Comparison of ENCODE assay signal across 8 mouse cellular contexts in genomic region chr3:95349491-95349890, GRCm38 (mm10). TPM values are rescaled to one million over a fixed set of nuclear protein-coding genes. Genes with fewer than 3 reads are reported as not detected.
DNase-seq lines count a peak whose midpoint lies in the region; ATAC-seq and TF ChIP-seq lines count a peak whose summit lies in the region.

No protein-coding gene starts in this region.

- H3K4me1 ChIP-seq in forebrain, postnatal 0 days (ENCODE audit: insufficient read depth): no peaks in the 10 kb centered on the region
- no peaks in the 10 kb centered on the region for H3K4me1 ChIP-seq in forebrain, embryonic 10.5 days
- no peaks in the 10 kb centered on the region for H3K4me1 ChIP-seq in midbrain, postnatal 0 days (ENCODE audit: insufficient read depth, low read length)
- H3K4me1 ChIP-seq in midbrain, embryonic 13.5 days (replicated peaks): no peaks in the 10 kb centered on the region

- ATAC-seq in forebrain, postnatal 0 days: peak; percentile 38; the same call in 1 of the 2 replicates
- no peak for ATAC-seq in midbrain, postnatal 0 days (ENCODE audit: low FRiP score)
- no peak for ATAC-seq in midbrain, embryonic 13.5 days

- no peak overlapping the region for H3K4me2 ChIP-seq in forebrain, postnatal 0 days (ENCODE audit: low read depth)
- H3K4me2 ChIP-seq in midbrain, postnatal 0 days (ENCODE audit: low read depth, low read length, poor library complexity, severe bottlenecking): no peak overlapping the region
- H3K4me2 ChIP-seq in midbrain, embryonic 13.5 days (replicated peaks): no peak overlapping the region

- TF ChIP-seq CTCF in forebrain, postnatal 0 days (IDR thresholded peaks at IDR 0.05; ENCODE audit: low read depth): peak; percentile 73
- peak; percentile 74 for TF ChIP-seq CTCF in midbrain, postnatal 0 days (IDR thresholded peaks at IDR 0.05)

- no peak overlapping the region for H3K9ac ChIP-seq in forebrain, postnatal 0 days
- H3K9ac ChIP-seq in midbrain, postnatal 0 days (replicated peaks; ENCODE audit: low read length, poor library complexity, severe bottlenecking): no peak overlapping the region
- no peak overlapping the region for H3K9ac ChIP-seq in midbrain, embryonic 13.5 days (replicated peaks)

- H3K27ac ChIP-seq in forebrain, postnatal 0 days (ENCODE audit: low read depth, low read length): no peak overlapping the region
- H3K27ac ChIP-seq in forebrain, embryonic 10.5 days: no peak overlapping the region
- no peak overlapping the region for H3K27ac ChIP-seq in midbrain, postnatal 0 days (ENCODE audit: low read depth, low read length)
- no peak overlapping the region for H3K27ac ChIP-seq in midbrain, embryonic 13.5 days

- no peaks in the 10 kb centered on the region for H3K27me3 ChIP-seq in forebrain, postnatal 0 days (ENCODE audit: insufficient read depth, low read length)
- no peaks in the 10 kb centered on the region for H3K27me3 ChIP-seq in forebrain, embryonic 10.5 days (ENCODE audit: poor library complexity, severe bottlenecking)
- no peaks in the 10 kb centered on the region for H3K27me3 ChIP-seq in midbrain, postnatal 0 days (ENCODE audit: insufficient read depth, low read length)
- no peaks in the 10 kb centered on the region for H3K27me3 ChIP-seq in midbrain, embryonic 13.5 days

- H3K4me3 ChIP-seq in forebrain, postnatal 0 days (ENCODE audit: low read depth, low read length): no peak overlapping the region
- no peak overlapping the region for H3K4me3 ChIP-seq in forebrain, embryonic 10.5 days
- H3K4me3 ChIP-seq in midbrain, postnatal 0 days (ENCODE audit: low read depth, low read length): no peak overlapping the region
- no peak overlapping the region for H3K4me3 ChIP-seq in midbrain, embryonic 13.5 days (replicated peaks)

- DNase-seq in forebrain, postnatal 0 days: peak; percentile 46
- no peak for DNase-seq in forebrain, embryonic 10.5 days (ENCODE audit: extremely low spot score, low spot score)
- peak; percentile 67 for DNase-seq in midbrain, postnatal 0 days (ENCODE audit: low spot score)
- DNase-seq in c-Kit-negative CD71-positive TER-119-positive erythroid progenitor cells, embryonic 14.5 days (ENCODE audit: low read depth, low spot score): peak; percentile 33
- peak; percentile 56 for DNase-seq in lung, postnatal 25 days (ENCODE audit: low spot score)
- no peak for DNase-seq in right cerebral cortex, postnatal 25 days
- DNase-seq in urinary bladder, postnatal 36 days (ENCODE audit: low spot score in 2 of 2): no peak

- H3K36me3 ChIP-seq in forebrain, postnatal 0 days (ENCODE audit: insufficient read depth): peaks cover 65% of the 10 kb centered on the region
- H3K36me3 ChIP-seq in forebrain, embryonic 10.5 days (replicated peaks): peaks cover 95% of the 10 kb centered on the region
- H3K36me3 ChIP-seq in midbrain, postnatal 0 days (ENCODE audit: insufficient read depth, low read length): peaks cover 40% of the 10 kb centered on the region
- H3K36me3 ChIP-seq in midbrain, embryonic 13.5 days: peaks cover 87% of the 10 kb centered on the region

- no peaks in the 10 kb centered on the region for H3K9me3 ChIP-seq in forebrain, postnatal 0 days (ENCODE audit: low read length)
- peaks cover 4% of the 10 kb centered on the region; the same call in 1 of the 2 replicates for H3K9me3 ChIP-seq in forebrain, embryonic 10.5 days
- H3K9me3 ChIP-seq in midbrain, postnatal 0 days (ENCODE audit: low read length): no peaks in the 10 kb centered on the region
- no peaks in the 10 kb centered on the region for H3K9me3 ChIP-seq in midbrain, embryonic 13.5 days

RNA-seq across cellular contexts. Expression of gene Setdb1, which starts 7.5 kb away (rescaled TPM):
- total RNA-seq in forebrain, postnatal 0 days (2014; rRNA removed): 49.9 and 56.1 TPM in 2 replicates
- 24.1 and 28.3 TPM in 2 replicates for polyA plus RNA-seq in forebrain, postnatal 0 days (2015; fragmentation: Nextera tagmentation; extraction: Ambion mirVana)
- 59.1 and 64.2 TPM in 2 replicates for polyA plus RNA-seq in forebrain, embryonic 10.5 days (2016; fragmentation: Nextera tagmentation; extraction: Ambion mirVana)
- total RNA-seq in midbrain, postnatal 0 days (2014; rRNA removed): 44.4 and 46.2 TPM in 2 replicates
- polyA plus RNA-seq in midbrain, postnatal 0 days (2015; fragmentation: Nextera tagmentation; extraction: Ambion mirVana): 27.4 and 28.4 TPM in 2 replicates
- polyA plus RNA-seq in midbrain, embryonic 13.5 days (2015; fragmentation: Nextera tagmentation; extraction: Ambion mirVana): 45.7 and 49.9 TPM in 2 replicates

RNA-seq across cellular contexts. Expression of gene Cers2, which starts 34.9 kb away (rescaled TPM):
- 59.4 and 72.6 TPM in 2 replicates for total RNA-seq in forebrain, postnatal 0 days (2014; rRNA removed)
- 68.6 and 77.9 TPM in 2 replicates for polyA plus RNA-seq in forebrain, postnatal 0 days (2015; fragmentation: Nextera tagmentation; extraction: Ambion mirVana)
- polyA plus RNA-seq in forebrain, embryonic 10.5 days (2016; fragmentation: Nextera tagmentation; extraction: Ambion mirVana): 119 and 130 TPM in 2 replicates
- total RNA-seq in midbrain, postnatal 0 days (2014; rRNA removed): 58.5 and 62.7 TPM in 2 replicates
- polyA plus RNA-seq in midbrain, postnatal 0 days (2015; fragmentation: Nextera tagmentation; extraction: Ambion mirVana): 82.5 and 83.9 TPM in 2 replicates
- polyA plus RNA-seq in midbrain, embryonic 13.5 days (2015; fragmentation: Nextera tagmentation; extraction: Ambion mirVana): 91.3 and 93.8 TPM in 2 replicates

RNA-seq across cellular contexts. Expression of gene Anxa9, which starts 42.5 kb away (rescaled TPM):
- 0.14 and 0.54 TPM in 2 replicates for total RNA-seq in forebrain, postnatal 0 days (2014; rRNA removed)
- polyA plus RNA-seq in forebrain, postnatal 0 days (2015; fragmentation: Nextera tagmentation; extraction: Ambion mirVana): 0.24 and 0.40 TPM in 2 replicates
- polyA plus RNA-seq in forebrain, embryonic 10.5 days (2016; fragmentation: Nextera tagmentation; extraction: Ambion mirVana): 1.8 and 1.9 TPM in 2 replicates
- 0.27 TPM in 1 of 2 replicates, not detected in the other for total RNA-seq in midbrain, postnatal 0 days (2014; rRNA removed)
- 0.32 TPM in 2 replicates for polyA plus RNA-seq in midbrain, postnatal 0 days (2015; fragmentation: Nextera tagmentation; extraction: Ambion mirVana)
- polyA plus RNA-seq in midbrain, embryonic 13.5 days (2015; fragmentation: Nextera tagmentation; extraction: Ambion mirVana): 0.58 and 0.63 TPM in 2 replicates

RNA-seq across cellular contexts. Expression of gene 4930558C23Rik, which starts 53.1 kb away (rescaled TPM):
- total RNA-seq in forebrain, postnatal 0 days (2014; rRNA removed): not detected in 2 replicates
- polyA plus RNA-seq in forebrain, postnatal 0 days (2015; fragmentation: Nextera tagmentation; extraction: Ambion mirVana): not detected in 2 replicates
- polyA plus RNA-seq in forebrain, embryonic 10.5 days (2016; fragmentation: Nextera tagmentation; extraction: Ambion mirVana): not detected in 2 replicates
- not detected in 2 replicates for total RNA-seq in midbrain, postnatal 0 days (2014; rRNA removed)
- not detected in 2 replicates for polyA plus RNA-seq in midbrain, postnatal 0 days (2015; fragmentation: Nextera tagmentation; extraction: Ambion mirVana)
- not detected in 2 replicates for polyA plus RNA-seq in midbrain, embryonic 13.5 days (2015; fragmentation: Nextera tagmentation; extraction: Ambion mirVana)

Comparison
In these comparisons a context has a peak if more than half of its experiments do, and no peak if none do; other contexts are left out.
1. DNase-seq: peak in forebrain, postnatal 0 days (single experiment), midbrain, postnatal 0 days (single experiment), c-Kit-negative CD71-positive TER-119-positive erythroid progenitor cells, embryonic 14.5 days (single experiment) and lung, postnatal 25 days (single experiment); none in forebrain, embryonic 10.5 days (single experiment), right cerebral cortex, postnatal 25 days (single experiment) and urinary bladder, postnatal 36 days (0 of 2).